Mouse (Mus musculus): Measurements from ENCODE around the gene Ncl. TPM values are rescaled to one million over a fixed set of nuclear protein-coding genes. Genes with fewer than 3 reads are reported as not detected.

Ncl gene
- total RNA-seq (2023) = 548 TPM

GRCm38 (mm10) chr1:86358906-86359797 is at the start of gene Ncl:
Gene Ncl (minus strand): TSS chr1:86359400.

GRCm38 (mm10) chr1:86302532-86302931 is 56.7 kb downstream of the Ncl start, which contains the start of gene B3gnt7:
Gene B3gnt7 (plus strand): TSS chr1:86302832.

Other genes starting within 250 kb of the Ncl start
- not detected for gene Htr2b, start 247.4 kb downstream of the Ncl start, total RNA-seq (2023)
- not detected for gene Gm21972, start 225.8 kb downstream of the Ncl start, total RNA-seq (2023)
- gene Armc9, start 204.6 kb downstream of the Ncl start, total RNA-seq (2023) = 7.8 TPM
- 4.7 TPM for gene B3gnt7, start 56.6 kb downstream of the Ncl start, total RNA-seq (2023)
- gene Nmur1, start 66.8 kb upstream of the Ncl start, total RNA-seq (2023) = not detected
- not detected for gene Tex44, start 66.9 kb upstream of the Ncl start, total RNA-seq (2023)
- gene Ptma, start 167.3 kb upstream of the Ncl start, total RNA-seq (2023) = 1,388 TPM
- 13.7 TPM for gene Pde6d, start 223.2 kb upstream of the Ncl start, total RNA-seq (2023)
- 8.7 TPM for gene Cops7b, start 223.5 kb upstream of the Ncl start, total RNA-seq (2023)

Measured in CD4-positive naive resting alpha-beta T cell, adult 76 days (primary cell).